Mouse (Mus musculus): ENCODE results near the gene Cmklr1. TPM values are rescaled to one million over a fixed set of nuclear protein-coding genes. Genes with fewer than 3 reads are reported as not detected.

The Cmklr1 gene
- polyA plus RNA-seq, 1 experiment from 2014 or later = 63.8 TPM

DNA sequence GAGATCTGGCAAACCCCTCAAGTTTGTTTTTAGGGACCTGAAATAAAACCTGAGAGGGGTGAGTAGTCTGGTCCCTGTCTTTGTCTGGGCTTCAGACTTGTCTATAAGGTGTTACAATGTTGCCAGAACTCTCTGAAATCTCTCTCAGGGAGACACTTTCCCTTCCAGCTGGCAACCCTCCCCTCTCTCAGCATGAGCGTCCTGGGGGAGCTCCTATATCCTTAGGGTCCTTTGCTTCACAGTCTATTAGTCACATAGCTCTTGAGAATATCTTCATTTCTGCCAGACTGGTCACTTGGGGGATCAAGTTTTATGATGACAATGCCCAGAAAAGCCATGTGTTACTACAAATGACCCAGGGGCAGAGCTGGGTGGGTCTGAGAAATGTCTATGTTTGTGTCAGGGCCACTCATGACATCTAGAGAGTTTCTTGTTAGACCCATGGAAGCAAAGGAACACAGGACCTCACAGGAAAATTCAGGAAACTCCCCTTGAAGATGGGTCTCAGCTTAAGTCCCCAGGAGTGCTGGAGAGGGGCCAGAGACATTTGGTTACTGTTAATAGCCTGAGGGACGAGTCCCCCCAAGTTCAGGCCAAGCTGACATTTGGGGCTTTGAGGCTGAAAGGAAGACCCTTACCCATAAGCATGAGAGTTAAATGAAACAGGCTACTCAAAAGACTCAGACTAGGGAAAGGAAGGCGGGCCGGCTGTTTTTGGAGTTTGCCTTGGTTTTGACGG is 66.6 kb downstream of the Cmklr1 start:
- WGBS = 61% methylated on average over 5 of the region's 5 CpGs
- H3K36me3 ChIP-seq (ENCODE audit: insufficient read depth, low read length) = no peaks in the 10 kb centered on the region
- no peak overlapping the region; the same call in 1 of the 2 replicates for H3K27ac ChIP-seq (ENCODE audit: low read length)
- no peaks in the 10 kb centered on the region for H3K9me3 ChIP-seq (ENCODE audit: low read length)
- ATAC-seq (peak; percentile 37), DNase-seq (ENCODE audit: low spot score) (peak; percentile 57)
- no peak overlapping the region for H3K9ac ChIP-seq (replicated peaks; ENCODE audit: low read depth)
- no peak overlapping the region for H3K4me3 ChIP-seq (ENCODE audit: low read depth, low read length)
- no peaks in the 10 kb centered on the region for H3K4me1 ChIP-seq (ENCODE audit: insufficient read depth, low read depth, low read length)
- H3K27me3 ChIP-seq (replicated peaks; ENCODE audit: insufficient read depth, low read length) = no peaks in the 10 kb centered on the region
- no peak for TF ChIP-seq CTCF (IDR thresholded peaks at IDR 0.05)
- no peak for TF ChIP-seq EP300 (IDR thresholded peaks at IDR 0.05)
- H3K4me2 ChIP-seq (replicated peaks; ENCODE audit: low read depth, low read length) = no peak overlapping the region

DNA sequence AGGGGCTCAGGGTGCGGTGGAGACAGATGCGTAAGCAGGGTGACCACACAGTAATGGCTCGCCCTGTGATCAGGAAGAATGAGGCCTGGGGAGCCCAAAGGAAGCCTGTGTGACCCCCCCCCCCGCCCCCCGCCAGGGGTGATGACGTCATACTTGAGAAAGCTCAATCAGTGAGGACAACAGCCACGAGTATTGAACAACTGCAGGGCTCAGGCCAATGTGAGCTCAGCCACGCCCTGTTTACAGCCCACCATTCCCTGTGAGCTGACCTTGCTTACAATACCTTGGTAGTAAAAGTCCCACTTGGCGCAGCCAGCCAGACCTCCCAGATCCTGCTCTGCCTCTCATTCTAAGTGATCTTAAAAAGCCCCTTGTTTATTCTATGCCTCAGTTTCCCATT is 69.4 kb downstream of the Cmklr1 start:
- Histone ChIP-seq H3K4me1 (ENCODE audit: insufficient read depth, low read depth, low read length) (no peaks in the 10 kb centered on the region), H3K36me3 (ENCODE audit: insufficient read depth, low read length) (no peaks in the 10 kb centered on the region), H3K4me3 (ENCODE audit: low read depth, low read length) (no peak overlapping the region), H3K9ac (replicated peaks; ENCODE audit: low read depth) (no peak overlapping the region), H3K4me2 (replicated peaks; ENCODE audit: low read depth, low read length) (no peak overlapping the region), H3K27ac (ENCODE audit: low read length) (no peak overlapping the region), H3K27me3 (replicated peaks; ENCODE audit: insufficient read depth, low read length) (no peaks in the 10 kb centered on the region), H3K9me3 (ENCODE audit: low read length) (no peaks in the 10 kb centered on the region)
- DNase-seq (ENCODE audit: low spot score) (no peak), ATAC-seq (no peak)
- TF ChIP-seq EP300 (IDR thresholded peaks at IDR 0.05) (no peak), CTCF (IDR thresholded peaks at IDR 0.05) (no peak)
- 63% methylated on average over 8 of the region's 9 CpGs for WGBS

DNA sequence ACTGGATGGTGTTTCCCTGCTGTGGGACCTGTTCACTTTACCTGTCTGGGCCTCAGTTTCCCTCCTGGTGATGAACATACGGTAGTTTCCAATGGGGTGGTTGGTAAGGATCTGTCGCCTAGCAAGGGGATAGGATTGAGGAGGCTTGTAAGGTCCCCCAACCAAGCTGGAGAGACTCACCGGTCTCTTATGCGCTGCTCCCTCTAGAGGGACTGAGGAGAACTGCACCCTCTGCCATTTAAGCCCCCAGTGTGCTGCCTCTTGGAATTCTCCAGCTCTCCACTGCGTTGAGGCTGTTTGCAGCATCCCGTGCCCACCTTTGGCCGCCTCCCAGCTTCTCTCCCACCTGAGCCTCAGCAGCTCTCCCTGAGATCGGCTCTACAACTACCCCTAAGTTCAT is 70.0 kb downstream of the Cmklr1 start:
- DNase-seq (ENCODE audit: low spot score) (peak; percentile 31), ATAC-seq (no peak)
- Histone ChIP-seq H3K9me3 (ENCODE audit: low read length) (no peaks in the 10 kb centered on the region), H3K36me3 (ENCODE audit: insufficient read depth, low read length) (no peaks in the 10 kb centered on the region), H3K4me1 (ENCODE audit: insufficient read depth, low read depth, low read length) (no peaks in the 10 kb centered on the region), H3K4me3 (ENCODE audit: low read depth, low read length) (no peak overlapping the region), H3K27me3 (replicated peaks; ENCODE audit: insufficient read depth, low read length) (no peaks in the 10 kb centered on the region), H3K9ac (replicated peaks; ENCODE audit: low read depth) (no peak overlapping the region), H3K27ac (ENCODE audit: low read length) (no peak overlapping the region), H3K4me2 (replicated peaks; ENCODE audit: low read depth, low read length) (no peak overlapping the region)
- TF ChIP-seq EP300 (IDR thresholded peaks at IDR 0.05) (no peak), CTCF (IDR thresholded peaks at IDR 0.05) (peak; percentile 68)
- WGBS = 49% methylated on average over 8 of the region's 8 CpGs

DNA sequence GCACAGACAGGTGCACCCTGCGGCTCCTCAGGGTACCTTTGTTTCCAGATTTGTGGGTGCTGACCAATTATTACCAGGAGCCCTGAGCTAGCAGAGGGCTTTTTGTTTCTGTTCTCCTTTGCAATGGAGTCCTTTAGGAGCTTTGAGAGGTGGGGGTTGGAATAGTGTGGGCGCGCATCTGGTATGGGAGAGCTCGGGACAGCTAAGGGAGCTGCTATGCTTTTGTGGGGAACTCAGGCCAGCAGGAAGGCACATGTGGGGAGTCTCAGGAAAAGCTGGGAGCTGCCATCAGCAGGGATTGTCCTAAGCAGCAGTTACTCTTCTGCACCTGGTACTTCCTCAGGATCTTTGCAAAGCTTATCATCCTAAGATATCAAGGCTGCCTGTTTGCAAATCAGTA is 71.1 kb downstream of the Cmklr1 start:
- H3K4me2 ChIP-seq (replicated peaks; ENCODE audit: low read depth, low read length) = no peak overlapping the region
- no peaks in the 10 kb centered on the region for H3K9me3 ChIP-seq (ENCODE audit: low read length)
- DNase-seq (ENCODE audit: low spot score) (no peak), ATAC-seq (no peak)
- 75% methylated on average over 4 of the region's 4 CpGs for WGBS
- H3K4me3 ChIP-seq (ENCODE audit: low read depth, low read length) = no peak overlapping the region
- H3K27ac ChIP-seq (ENCODE audit: low read length) = no peak overlapping the region
- TF ChIP-seq CTCF (IDR thresholded peaks at IDR 0.05) (no peak), EP300 (IDR thresholded peaks at IDR 0.05) (no peak)
- H3K36me3 ChIP-seq (ENCODE audit: insufficient read depth, low read length) = no peaks in the 10 kb centered on the region
- H3K27me3 ChIP-seq (replicated peaks; ENCODE audit: insufficient read depth, low read length) = no peaks in the 10 kb centered on the region
- no peaks in the 10 kb centered on the region for H3K4me1 ChIP-seq (ENCODE audit: insufficient read depth, low read depth, low read length)
- H3K9ac ChIP-seq (replicated peaks; ENCODE audit: low read depth) = no peak overlapping the region

DNA sequence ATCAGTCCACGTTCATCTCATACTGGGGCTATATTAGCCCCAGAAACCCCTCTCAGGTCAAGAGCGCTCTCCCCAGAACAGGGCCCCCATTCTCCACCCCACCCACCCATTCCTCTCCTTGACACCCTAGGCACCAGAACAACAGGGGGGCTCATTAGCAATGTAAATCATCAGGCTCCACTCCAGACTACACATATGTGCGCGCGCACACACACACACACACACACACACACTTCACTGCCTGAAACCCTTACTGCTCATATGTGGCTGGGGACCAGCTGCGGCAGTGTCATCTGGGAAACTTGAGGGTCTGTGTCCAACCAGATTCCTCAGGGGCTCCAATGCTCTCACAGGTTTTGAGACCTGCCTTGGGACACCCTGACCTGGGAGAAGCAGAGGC is 71.8 kb downstream of the Cmklr1 start:
- no peaks in the 10 kb centered on the region for H3K9me3 ChIP-seq (ENCODE audit: low read length)
- no peak overlapping the region for H3K4me2 ChIP-seq (replicated peaks; ENCODE audit: low read depth, low read length)
- no peak for DNase-seq (ENCODE audit: low spot score)
- no peaks in the 10 kb centered on the region for H3K36me3 ChIP-seq (ENCODE audit: insufficient read depth, low read length)
- 91% methylated on average over 6 of the region's 6 CpGs for WGBS
- no peak for TF ChIP-seq EP300 (IDR thresholded peaks at IDR 0.05)
- TF ChIP-seq CTCF (IDR thresholded peaks at IDR 0.05) = no peak
- no peak overlapping the region for H3K9ac ChIP-seq (replicated peaks; ENCODE audit: low read depth)
- H3K4me3 ChIP-seq (ENCODE audit: low read depth, low read length) = no peak overlapping the region
- no peak overlapping the region for H3K27ac ChIP-seq (ENCODE audit: low read length)
- no peak for ATAC-seq
- no peaks in the 10 kb centered on the region for H3K27me3 ChIP-seq (replicated peaks; ENCODE audit: insufficient read depth, low read length)
- H3K4me1 ChIP-seq (ENCODE audit: insufficient read depth, low read depth, low read length) = no peaks in the 10 kb centered on the region

DNA sequence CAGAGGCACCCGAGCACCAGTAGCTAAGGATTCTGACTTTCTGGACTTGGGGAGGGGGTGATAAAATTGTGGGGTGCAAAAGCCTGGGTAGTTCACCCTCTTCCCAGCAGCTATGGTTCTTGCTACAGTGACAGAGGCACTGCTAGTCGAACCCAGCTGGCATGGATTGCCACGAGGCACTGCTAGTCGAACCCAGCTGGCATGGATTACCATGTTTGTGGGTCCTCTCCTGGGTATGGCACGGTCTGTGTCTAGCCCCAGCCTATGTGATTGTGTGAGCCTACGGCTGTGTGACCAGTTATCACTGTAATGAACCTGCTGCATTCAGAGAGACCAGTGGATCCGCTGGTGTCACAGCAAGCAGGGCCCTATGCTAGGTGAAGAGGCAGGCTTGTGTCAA is 72.7 kb downstream of the Cmklr1 start:
- DNase-seq (ENCODE audit: low spot score) = no peak

More for the DNA sequence above, 72.7 kb downstream of the Cmklr1 start:
- no peak overlapping the region for H3K4me2 ChIP-seq (replicated peaks; ENCODE audit: low read depth, low read length)
- TF ChIP-seq CTCF (IDR thresholded peaks at IDR 0.05) (no peak), EP300 (IDR thresholded peaks at IDR 0.05) (no peak)
- no peak overlapping the region for H3K4me3 ChIP-seq (ENCODE audit: low read depth, low read length)
- H3K36me3 ChIP-seq (ENCODE audit: insufficient read depth, low read length) = no peaks in the 10 kb centered on the region
- 73% methylated on average over 7 of the region's 7 CpGs for WGBS
- H3K27me3 ChIP-seq (replicated peaks; ENCODE audit: insufficient read depth, low read length) = no peaks in the 10 kb centered on the region
- H3K9me3 ChIP-seq (ENCODE audit: low read length) = no peaks in the 10 kb centered on the region
- no peak overlapping the region for H3K9ac ChIP-seq (replicated peaks; ENCODE audit: low read depth)
- ATAC-seq = no peak
- no peaks in the 10 kb centered on the region for H3K4me1 ChIP-seq (ENCODE audit: insufficient read depth, low read depth, low read length)
- H3K27ac ChIP-seq (ENCODE audit: low read length) = no peak overlapping the region
